Mouse (Mus musculus) cerebellum, adult 2 months (tissue): Measurements from ENCODE around the gene Rnf144a.

Experiments used
- CTCF ChIP-seq: fragments of 200-500 bp; IDR thresholded peaks from 2 replicates; pipeline ENCODE4 v1.5.1; 2011; ENCODE audit warnings: low read depth, mild to moderate bottlenecking, control low read depth, low read length, moderate library complexity, borderline replicate concordance; ENCODE audit not compliant: insufficient read depth
- POLR2A ChIP-seq: fragments of 200-500 bp; IDR thresholded peaks from 2 replicates; pipeline ENCODE4 v1.6.1; 2011; ENCODE audit warnings: low read length, control low read depth, borderline replicate concordance; ENCODE audit not compliant: insufficient read depth

GRCm38 (mm10) chr12:26333678-26334077 is 81.4 kb downstream of the Rnf144a start:
- TF ChIP-seq CTCF (no peak), POLR2A (no peak)
